Mouse (Mus musculus) ES-E14 (cell line): ENCODE measurements at regions not wholly inside any gene's neighbourhood (a gene's known extent, or its start where the extent isn't known, plus 50 kb on each side); places are given as distances from the start of the nearest gene placed in this dataset.

Experiments used
- DNase-seq: peaks from one replicate; pipeline ENCODE4 v3.0.0-alpha.2; 2013; ENCODE audit warnings: low read depth, low spot score
- H3K27ac ChIP-seq: 2 replicates; pipeline ENCODE4 v1.5.1; 2012; ENCODE audit warnings: low read depth, mild to moderate bottlenecking, low read length, moderate library complexity, mixed read lengths; ENCODE audit not compliant: poor library complexity, insufficient read depth, severe bottlenecking
- H3K36me3 ChIP-seq: 2 replicates; pipeline ENCODE4 v1.6.1; 2012; ENCODE audit warnings: mild to moderate bottlenecking, low read length, moderate library complexity, mixed read lengths; ENCODE audit not compliant: control insufficient read depth, poor library complexity, insufficient read depth, severe bottlenecking
- H3K4me1 ChIP-seq, 2 experiments: fragments of 150-350 bp in 1 of 2; sonication (generic) in 1 of 2; 2 replicates each; pipeline ENCODE4 v1.6.1; 2012; ENCODE audit warnings: low read length in 2 of 2, mild to moderate bottlenecking in 1 of 2, mixed read lengths in 1 of 2; ENCODE audit not compliant: control insufficient read depth in 2 of 2, insufficient read depth in 2 of 2, poor library complexity in 1 of 2
- H3K4me3 ChIP-seq, 2 experiments: fragments of 150-350 bp in 1 of 2; sonication (generic) in 1 of 2; 2 replicates each; pipeline ENCODE4 v1.5.1; 2012; ENCODE audit warnings: low read length in 2 of 2, low read depth in 1 of 2, mild to moderate bottlenecking in 1 of 2, mixed read lengths in 1 of 2; ENCODE audit not compliant: insufficient read depth in 1 of 2, poor library complexity in 1 of 2, severe bottlenecking in 1 of 2
- H3K9ac ChIP-seq: 2 replicates; pipeline ENCODE4 v1.6.1; 2012; ENCODE audit warnings: low read depth, mild to moderate bottlenecking, low read length, mixed read lengths; ENCODE audit not compliant: poor library complexity, insufficient read depth, severe bottlenecking
- H3K9me3 ChIP-seq: fragments of 150-350 bp; sonication (generic); 2 replicates; pipeline ENCODE4 v1.6.1; 2012; ENCODE audit warnings: low read depth, mild to moderate bottlenecking, low read length; ENCODE audit not compliant: control insufficient read depth, insufficient read depth
- CHD2 ChIP-seq: IDR thresholded peaks from 2 replicates; pipeline ENCODE4 v1.6.1; 2014; ENCODE audit warnings: mild to moderate bottlenecking, low read depth, low read length, inconsistent platforms
- HCFC1 ChIP-seq: IDR thresholded peaks from 2 replicates; pipeline ENCODE4 v1.6.1; 2012; ENCODE audit warnings: low read length, inconsistent platforms, borderline replicate concordance; ENCODE audit not compliant: insufficient read depth
- MAFK ChIP-seq: IDR thresholded peaks from 2 replicates; pipeline ENCODE4 v1.6.1; 2014; ENCODE audit warnings: mild to moderate bottlenecking, low read depth, low read length, inconsistent platforms; ENCODE audit not compliant: insufficient read depth
- ZC3H11A ChIP-seq: IDR thresholded peaks from 2 replicates; pipeline ENCODE4 v1.6.1; 2012; ENCODE audit warnings: low read depth, mild to moderate bottlenecking, inconsistent platforms, low read length, borderline replicate concordance
- ZNF384 ChIP-seq: IDR thresholded peaks from 2 replicates; pipeline ENCODE4 v1.6.1; 2012; ENCODE audit warnings: low read depth, low read length, inconsistent platforms
- in situ Hi-C, 2 experiments: fragments of 600-800 bp; cut with MboI; formaldehyde crosslinking; loops; one replicate each; pipeline ENCODE4 v1.15.1; 2025; ENCODE audit warnings: low sequenced_read_pairs in 2 of 2, inconsistent platforms in 1 of 2; ENCODE audit not compliant: unreplicated experiment in 2 of 2

DNA sequence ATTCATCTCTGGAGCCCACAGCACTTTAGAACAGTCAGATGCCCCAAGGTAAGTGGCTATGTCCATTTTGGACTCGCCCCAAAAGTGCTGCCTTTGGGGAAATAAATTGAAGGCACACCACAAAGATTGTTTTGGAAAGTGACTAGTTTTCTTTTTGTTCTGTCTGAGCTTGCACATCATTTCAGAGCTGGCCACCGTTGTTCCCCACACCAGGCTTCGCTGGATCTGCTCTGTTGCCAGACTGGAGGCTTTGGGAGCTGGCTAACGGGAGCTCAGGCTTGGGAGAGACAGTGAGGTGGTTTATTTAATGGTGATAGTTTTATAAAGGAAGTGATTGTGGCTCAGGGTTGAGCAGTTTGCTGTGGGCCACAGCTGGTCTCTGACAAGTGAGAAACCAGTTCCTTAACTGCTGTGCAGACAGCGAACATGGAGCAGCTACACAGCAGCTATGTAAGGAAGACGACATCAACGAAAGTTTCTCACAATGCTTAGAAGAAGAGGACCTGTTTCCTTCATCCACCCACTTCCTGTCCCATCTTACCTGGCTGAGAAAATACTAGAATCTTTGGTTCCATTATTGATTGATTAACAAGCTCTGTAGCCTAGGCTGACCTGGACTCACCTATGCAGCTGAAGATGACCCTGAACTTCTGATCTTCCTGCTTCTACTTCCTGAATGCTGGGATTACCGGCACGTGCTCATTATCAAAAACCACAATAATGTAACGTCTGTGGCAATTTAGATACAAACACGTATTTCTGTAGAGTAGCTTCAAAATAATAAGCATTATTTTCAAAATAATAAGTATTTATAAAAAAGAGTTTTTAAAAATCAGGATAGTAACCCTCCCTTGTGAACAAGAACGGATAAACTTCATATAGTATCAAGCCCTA is 229.1 kb upstream of the Jade1 start:
- no peaks in the 10 kb centered on the region for H3K36me3 ChIP-seq
- no peaks in the 10 kb centered on the region for H3K4me1 ChIP-seq
- H3K9me3 ChIP-seq: no peaks in the 10 kb centered on the region
- no peak overlapping the region for H3K9ac ChIP-seq
- no peak overlapping the region for H3K4me3 ChIP-seq
- no peak overlapping the region for H3K27ac ChIP-seq
- TF ChIP-seq ZC3H11A (no peak), ZNF384 (no peak), CHD2 (no peak), HCFC1 (no peak), MAFK (no peak)
- in situ Hi-C loops: no loop called here
- no peak for DNase-seq

- no peak for TF ChIP-seq MAFK
- TF ChIP-seq CHD2: no peak
- no peak for DNase-seq
- in situ Hi-C loops: no loop called here
These were observed 233.7 kb upstream of the Jade1 start for GRCm38 (mm10) chr3:41321808-41322207.

DNA sequence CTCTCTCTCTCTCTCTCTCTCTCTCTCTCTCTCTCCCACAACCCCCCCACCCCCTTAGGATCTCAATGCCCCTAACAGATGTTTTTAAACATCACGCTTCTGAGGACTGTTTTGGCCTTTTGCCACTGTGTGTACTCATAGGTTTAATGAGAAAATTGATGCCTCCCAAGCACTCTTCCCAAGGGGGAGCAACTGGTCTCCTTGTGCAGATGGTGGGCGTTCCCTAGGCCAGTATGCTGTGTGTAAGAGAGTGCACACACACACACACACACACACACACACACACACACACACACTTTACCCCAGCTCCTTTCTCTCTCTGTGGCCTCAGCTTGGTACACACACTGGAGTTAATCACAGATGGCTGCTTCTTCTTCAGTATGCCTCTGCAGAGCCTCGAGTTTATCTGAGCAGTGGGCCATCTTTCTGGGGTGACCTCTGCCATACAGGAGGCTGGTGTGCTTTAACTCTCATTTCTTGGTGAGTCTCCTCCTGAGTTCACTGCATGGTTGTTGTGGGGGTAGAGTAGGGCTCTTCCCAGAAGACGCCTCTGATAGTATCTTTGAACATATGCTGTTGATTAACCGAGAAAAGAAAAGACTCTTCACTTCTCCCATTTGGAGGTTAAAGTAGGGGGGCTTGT is 236.2 kb upstream of the Jade1 start:
- in situ Hi-C loops: no loop called here
- no peak for DNase-seq
- H3K36me3 ChIP-seq: no peaks in the 10 kb centered on the region
- no peak overlapping the region for H3K4me3 ChIP-seq
- no peak for TF ChIP-seq ZC3H11A
- H3K4me1 ChIP-seq: no peaks in the 10 kb centered on the region
- no peaks in the 10 kb centered on the region for H3K9me3 ChIP-seq
- H3K9ac ChIP-seq: no peak overlapping the region
- no peak overlapping the region for H3K27ac ChIP-seq

More at GRCm38 (mm10) chr3:41321808-41322207, 233.7 kb upstream of the Jade1 start:
- no peak overlapping the region for H3K27ac ChIP-seq
- H3K4me1 ChIP-seq: no peaks in the 10 kb centered on the region
- H3K9ac ChIP-seq: no peak overlapping the region
- no peaks in the 10 kb centered on the region for H3K36me3 ChIP-seq
- no peak overlapping the region for H3K4me3 ChIP-seq
- H3K9me3 ChIP-seq: no peaks in the 10 kb centered on the region

DNA sequence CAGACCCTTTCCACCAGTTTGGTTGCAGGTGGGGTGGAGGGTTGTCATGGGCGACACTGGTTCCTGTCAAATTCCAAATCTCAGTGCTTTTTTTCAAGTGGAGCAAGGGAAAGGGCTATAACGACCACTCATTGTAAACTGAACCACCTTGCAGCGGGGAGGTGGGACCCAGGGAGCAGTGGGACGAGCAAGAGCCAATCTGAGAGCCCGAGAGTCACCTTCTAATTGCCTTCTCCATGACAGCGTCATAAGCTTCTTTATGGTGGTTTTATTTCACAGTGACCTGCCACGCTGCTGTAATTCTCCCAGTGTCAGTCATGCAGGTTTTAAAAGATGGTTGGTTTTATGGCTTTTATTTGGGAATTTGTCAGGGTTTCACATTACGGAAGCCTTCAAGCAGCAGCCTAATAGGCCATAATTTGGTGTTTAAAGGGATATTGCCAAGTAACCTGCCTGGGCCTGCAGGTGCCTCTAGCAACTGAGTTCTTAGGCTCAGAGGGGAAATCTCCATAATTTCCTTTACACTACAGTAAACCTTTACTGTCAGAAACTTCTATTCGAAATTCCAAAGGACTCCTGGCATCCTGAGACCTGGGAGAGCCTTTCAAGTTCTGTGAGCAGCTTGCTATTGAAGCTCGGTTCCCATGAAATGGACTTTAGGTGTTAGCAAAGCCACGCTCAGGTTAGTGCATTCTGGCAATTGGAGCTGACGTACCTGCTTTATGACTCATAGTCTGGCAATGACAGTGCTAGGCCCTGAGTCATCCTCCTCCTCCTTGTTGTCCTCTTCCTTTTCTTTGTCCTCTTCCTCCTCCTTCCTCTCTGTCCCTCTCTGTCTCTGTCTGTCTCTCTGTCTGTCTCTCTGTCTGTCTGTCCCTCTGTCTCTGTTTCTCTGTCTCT is 235.6 kb upstream of the Pgrmc2 start:
- in situ Hi-C loops: no loop called here
- no peak overlapping the region for H3K9ac ChIP-seq
- no peaks in the 10 kb centered on the region for H3K36me3 ChIP-seq
- no peaks in the 10 kb centered on the region for H3K4me1 ChIP-seq
- H3K4me3 ChIP-seq: no peak overlapping the region
- no peak overlapping the region for H3K27ac ChIP-seq
- DNase-seq: no peak
- no peak for TF ChIP-seq CHD2
- TF ChIP-seq ZNF384: no peak
- no peak for TF ChIP-seq MAFK
- TF ChIP-seq HCFC1: no peak
- TF ChIP-seq ZC3H11A: no peak
- no peaks in the 10 kb centered on the region for H3K9me3 ChIP-seq
